Mouse (Mus musculus) thymus, postnatal 0 days (tissue): ENCODE measurements around the gene Aifm2. TPM values are rescaled to one million over a fixed set of nuclear protein-coding genes. Genes with fewer than 3 reads are reported as not detected.

Experiments used
- DNase-seq: peaks from one replicate; pipeline ENCODE4 v3.0.0-alpha.2; 2015; ENCODE audit warnings: low spot score
- polyA plus RNA-seq: library from polyadenylated mRNA; unstranded; fragments of >200 nt; fragmentation: Nextera tagmentation; extraction: Ambion mirVana; gene quantifications from 2 replicates; pipeline ENCODE4 v1.2.1, GENCODE M21; 2015

The Aifm2 gene
- polyA plus RNA-seq = 3.8 TPM in 2 replicates

DNA sequence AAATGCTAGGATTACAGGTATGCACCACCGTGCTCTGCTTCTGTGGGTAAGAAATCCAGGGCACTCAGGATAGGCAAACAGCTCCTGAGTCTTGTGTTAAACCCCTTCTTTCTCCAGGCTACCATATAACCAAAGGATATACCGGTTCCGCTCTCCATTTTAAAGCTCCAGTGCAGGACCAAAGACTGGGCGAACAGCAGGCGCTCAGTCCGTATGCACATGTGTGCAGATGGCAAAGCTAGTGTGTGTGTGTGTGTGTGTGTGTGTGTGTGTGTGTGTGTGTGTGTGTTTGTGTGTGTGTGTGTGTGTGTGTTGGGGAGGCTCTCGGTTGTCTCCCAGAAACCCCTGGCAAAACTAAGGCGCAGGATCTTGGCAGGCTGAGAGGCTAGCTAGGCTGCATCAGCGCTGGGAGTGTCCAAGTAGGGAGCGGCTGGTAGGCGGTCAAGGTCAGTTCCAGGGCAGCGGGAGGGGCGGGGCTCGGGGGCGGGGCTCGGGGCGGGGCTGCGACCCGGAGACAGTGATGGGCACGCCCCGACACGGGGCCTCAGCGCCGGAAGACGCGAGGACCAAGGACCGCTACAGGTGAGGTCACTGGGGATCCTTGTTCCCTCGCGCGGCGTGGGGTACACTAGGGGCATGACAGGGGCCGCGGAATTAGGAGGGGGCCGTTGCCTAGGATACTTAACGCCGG, at the start of gene Aifm2:
Aifm2 (plus strand) TSS at position 493 of the 691 bp plus-strand sequence.
- DNase-seq = peak; percentile 9

DNA sequence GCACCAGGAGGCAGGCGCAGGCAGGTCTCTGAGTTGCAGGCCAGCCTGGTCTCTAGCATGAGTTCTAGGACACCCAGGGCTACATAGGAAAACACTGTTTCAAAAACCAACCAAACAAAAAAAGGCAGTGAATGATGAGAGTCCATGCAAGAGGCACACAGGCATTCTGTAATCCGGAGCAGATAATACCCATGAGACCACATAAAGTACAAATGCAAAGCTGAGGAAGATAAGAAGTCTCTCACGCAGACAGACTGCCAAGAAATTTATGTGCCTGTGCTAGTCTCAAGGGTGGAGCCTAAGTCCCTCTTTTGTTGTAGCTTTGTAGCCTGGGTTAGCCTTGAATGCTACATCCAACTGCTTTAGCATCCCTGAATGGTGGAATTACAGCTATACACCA, 49.4 kb upstream of the Aifm2 start:
- DNase-seq = no peak

DNA sequence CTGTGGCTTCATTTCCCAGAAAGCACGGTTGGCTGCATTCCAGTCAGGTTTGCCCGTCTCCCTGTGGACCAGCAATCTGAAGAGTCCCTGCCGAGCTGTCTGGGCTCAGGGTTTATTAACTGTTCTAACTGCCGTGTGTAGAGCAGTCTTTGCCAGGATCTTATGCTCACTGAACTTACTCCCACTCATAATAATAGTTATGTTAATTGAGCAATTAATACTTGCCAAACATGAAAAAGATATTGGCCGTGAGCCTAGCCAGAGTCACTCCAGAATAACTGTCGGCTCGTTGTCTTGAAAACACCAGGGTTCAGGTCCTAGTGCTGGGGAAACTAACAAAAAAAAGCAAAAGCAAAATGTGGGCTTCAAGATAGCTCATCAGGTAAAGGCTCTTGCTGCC, 45.8 kb upstream of the Aifm2 start:
- DNase-seq = no peak

DNA sequence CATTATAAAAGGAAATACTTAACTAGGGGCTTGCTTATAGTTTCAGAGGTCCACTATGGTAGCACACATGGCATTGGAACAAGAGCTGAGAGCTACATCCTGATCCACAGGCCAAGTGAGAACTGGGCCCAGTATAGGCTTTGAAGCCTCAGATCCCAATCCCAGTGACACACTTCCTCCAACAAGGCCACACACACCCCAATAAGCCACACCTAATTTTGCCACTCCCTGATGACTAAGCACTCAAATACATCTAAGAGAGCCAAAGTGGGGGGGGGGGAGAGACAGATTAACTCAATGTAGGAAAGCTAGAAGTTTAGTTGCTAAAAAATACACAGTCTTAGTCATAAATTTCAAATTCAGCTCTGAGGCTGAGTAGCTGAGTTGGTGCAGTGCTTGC, 45.2 kb upstream of the Aifm2 start:
- DNase-seq = no peak

DNA sequence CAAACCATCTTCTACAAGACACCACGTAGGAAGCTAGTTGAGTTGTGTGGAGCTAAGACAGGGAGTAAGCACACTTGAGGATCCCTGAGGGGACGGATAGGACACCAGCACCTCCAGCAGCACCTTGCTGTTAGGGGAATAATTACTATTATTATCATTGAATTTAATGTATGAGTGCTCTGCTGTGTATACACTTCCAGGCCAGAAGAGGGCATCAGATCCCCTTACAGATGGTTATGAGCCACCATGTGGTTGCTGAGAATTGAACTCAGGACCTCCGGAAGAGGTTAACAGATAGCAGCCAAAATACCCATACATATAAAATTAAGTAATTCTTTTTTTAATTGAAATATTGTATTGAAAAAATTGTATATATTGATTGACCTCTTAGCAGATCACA, 44.3 kb upstream of the Aifm2 start:
- no peak for DNase-seq

DNA sequence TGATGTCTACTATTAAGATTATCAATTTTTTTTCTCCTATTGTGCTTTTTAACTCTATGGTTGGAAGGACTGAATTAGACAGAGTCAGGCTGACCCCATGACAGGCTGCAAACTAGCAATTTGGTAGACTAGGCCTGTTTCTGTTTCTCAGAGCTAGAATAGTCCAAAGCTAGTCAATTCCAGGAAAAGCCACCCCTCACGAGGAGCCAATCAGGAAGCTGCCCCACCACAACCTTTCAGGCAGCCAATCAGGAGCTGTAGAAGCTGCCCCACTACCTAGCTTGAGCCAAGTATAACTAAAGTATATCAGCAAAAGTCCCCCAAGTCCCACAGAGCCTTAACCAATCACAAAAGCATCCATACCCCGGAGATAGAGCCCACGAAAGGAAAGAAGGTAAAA, 39.1 kb upstream of the Aifm2 start:
- DNase-seq = peak; percentile 34

DNA sequence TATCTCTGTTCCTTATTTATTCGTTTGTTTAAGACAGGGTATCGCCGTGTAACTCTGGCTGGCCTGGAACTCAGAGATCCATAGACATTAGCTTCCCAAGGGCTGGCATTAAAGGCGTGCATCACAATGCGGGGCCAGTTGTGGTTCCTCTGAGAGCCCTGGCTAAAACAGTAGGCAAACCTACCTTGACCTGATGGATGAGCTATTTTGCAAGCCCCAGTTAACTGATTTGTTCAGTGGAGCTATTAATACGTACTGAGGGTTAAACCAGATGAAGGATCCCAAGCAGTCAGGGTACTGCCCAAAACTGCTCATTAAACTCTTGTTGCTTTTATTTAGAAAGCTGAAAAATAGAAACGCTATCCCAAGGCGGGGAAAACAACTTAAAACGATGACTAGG, 35.5 kb upstream of the Aifm2 start:
- no peak for DNase-seq

DNA sequence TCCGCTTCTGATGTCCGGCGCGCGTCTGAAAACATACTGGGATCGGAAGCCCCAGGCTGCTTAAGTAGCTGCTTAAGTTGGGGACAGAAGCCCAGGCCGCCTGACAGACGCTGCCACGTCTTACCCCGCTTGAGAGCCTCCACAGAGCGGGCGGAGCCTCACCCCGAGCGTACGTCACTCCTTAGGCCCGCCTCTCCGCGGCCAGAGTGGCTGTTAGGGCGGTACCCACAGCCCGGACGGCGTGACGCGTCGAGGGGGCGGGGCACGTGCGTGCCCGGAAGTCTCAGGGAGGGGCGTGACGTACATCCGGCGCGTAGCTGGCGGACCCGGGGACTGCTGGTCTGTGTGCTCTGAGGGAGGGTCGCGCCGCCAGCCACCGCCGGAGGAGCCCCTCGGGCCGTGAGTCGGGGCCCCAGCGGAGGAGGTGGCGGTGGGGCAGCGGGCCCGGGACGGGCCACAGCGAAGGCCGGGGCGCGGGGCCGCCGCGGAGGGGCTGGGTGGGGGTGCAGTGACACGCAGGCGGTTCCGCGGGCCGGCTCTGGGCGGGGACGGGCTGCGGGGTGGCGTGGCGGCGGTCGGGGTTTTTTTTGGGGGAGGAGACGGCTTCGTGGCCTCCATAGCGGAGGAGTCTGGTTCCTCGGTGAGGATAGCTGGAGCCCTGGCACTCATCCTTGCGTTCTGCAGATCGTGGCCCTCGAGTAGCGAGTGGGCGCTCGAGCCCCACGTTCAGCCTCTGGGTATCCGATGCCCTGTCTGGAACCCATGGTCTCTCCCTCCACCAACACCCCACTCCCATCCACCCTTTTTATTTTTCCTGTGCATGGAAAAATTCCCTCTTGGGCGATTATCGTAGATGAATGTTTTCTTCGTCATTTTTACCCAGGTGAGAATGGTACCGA, 34.8 kb upstream of the Aifm2 start, which contains the start of gene Sar1a:
Sar1a (plus strand) TSS at position 285 of the 899 bp plus-strand sequence.
- peak; percentile 98 for DNase-seq

DNA sequence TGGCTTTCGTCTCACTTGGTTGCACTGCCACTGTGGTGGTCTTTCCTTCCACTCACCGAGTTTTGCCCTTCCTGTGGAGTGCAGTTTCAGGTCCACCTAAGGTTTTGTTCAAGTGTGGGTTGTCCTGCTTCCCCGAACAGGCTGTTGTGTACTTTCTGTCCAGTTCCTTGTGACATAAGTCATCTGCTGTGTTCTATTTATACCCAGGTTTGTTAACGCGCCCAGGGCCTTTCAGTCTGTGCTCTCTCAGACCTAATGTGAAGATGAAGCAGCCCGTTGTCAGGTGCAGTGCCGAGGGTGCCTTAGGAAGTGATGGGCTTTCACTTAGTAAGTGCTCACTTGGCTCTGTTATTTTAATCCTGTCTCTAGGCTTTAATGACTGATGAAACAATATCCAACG, 25.7 kb upstream of the Aifm2 start:
- no peak for DNase-seq

DNA sequence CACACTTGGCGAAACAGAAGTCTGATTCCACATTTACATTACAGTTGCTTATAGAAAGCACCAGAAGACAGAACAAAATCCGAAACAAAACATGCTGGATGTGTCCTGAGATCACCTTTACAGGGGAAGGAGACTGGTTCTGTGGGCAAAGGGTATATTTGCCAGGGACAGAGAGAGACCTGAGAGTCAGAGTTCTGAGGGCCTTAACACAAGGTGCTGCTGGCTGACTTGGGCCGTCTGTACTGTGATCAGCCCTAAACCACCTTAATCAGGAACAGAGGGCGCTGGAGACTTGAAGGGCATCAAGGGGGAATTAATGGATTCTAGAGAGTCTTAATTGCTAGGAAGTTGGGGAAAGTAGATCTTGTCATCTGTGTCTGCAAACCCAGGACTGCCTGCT, 21.5 kb upstream of the Aifm2 start:
- no peak for DNase-seq

DNA sequence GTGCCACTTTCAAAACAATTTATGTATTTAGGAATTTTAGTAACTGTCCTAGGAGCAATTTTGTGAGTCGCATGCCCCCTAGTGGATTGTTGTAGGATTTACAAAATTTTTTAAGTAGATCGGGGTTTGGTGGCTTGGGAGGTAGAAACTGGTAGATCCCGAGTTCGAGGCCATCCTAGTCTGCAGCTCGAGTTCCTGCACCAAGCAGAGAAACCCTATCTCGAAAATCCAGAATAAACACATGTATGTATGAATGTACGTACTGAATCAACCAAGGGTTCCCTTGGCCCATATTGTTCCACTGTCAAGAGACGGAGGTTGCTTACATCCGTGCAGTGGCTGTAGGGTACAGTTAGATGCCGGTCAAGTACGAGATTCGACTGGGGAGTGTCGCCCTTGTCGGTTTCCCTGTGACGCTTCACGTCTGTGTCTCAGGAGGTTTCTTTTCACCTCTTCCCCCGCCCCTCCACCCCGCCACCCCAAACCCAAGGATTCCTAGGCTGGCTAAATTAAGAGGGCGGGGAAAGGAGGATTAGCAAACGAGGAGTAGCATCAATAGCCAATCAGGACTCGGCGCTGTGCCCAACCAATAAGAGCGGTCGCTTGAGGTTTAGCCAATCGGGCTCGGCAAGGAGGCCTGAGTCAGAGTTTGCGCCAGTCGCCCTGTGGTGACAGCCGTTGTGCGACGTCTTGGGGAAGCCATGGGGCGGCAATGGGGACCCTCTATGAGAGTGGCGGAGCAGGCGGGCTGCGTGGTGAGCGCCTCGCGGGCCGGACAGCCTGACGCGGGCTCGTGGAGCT, 20.0 kb upstream of the Aifm2 start, which contains the start of gene Tysnd1:
Tysnd1 (plus strand) TSS at position 645 of the 801 bp plus-strand sequence.
- DNase-seq = peak; percentile 96

DNA sequence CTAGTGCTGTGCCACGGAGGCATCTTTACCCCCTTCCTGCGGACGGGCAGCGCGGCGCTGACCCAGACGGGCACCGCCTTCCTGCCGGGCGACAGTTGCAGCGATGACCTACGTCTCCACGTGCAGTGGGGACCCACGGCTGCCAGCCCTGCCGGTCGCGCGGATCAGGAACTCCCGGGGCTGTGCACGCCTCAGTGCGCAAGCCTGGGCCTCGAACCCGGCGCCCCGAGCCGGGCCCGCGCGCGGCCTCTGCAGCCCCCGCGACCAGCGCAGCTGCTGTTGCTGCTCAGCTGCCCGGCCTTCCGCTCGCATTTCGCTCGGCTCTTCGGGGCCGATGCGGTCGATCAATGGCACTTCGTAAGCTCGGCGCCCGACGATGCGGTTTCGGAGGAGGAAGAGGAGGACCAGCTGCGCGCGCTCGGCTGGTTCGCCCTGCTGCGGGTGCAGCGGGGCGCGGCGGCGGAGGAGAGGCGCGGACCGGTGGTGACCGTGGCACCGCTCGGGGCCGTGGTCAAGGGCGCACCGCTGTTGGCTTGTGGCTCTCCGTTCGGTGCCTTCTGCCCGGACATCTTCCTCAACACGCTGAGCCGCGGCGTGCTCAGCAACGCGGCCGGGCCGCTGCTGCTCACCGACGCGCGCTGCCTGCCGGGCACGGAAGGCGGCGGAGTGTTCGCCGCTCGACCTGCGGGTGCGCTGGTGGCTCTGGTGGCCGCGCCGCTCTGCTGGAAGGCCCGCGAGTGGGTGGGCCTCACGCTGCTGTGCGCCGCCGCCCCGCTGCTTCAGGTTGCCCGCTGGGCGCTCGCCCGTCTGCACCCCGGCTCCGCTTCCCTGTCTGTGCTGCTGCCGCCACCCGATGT, 19.1 kb upstream of the Aifm2 start:
- peak; percentile 56 for DNase-seq

DNA sequence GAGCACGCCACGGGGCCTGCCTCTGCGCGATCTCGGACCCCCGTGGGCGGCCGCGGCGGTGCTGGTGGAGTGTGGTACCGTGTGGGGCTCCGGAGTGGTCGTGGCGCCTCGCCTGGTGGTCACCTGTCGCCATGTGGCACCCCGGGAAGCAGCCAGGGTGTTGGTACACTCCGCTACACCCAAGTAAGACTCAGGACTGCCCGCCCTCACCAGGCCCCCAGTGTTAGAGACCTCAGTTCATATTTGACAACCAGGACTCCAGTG, 18.6 kb upstream of the Aifm2 start:
- DNase-seq = no peak

DNA sequence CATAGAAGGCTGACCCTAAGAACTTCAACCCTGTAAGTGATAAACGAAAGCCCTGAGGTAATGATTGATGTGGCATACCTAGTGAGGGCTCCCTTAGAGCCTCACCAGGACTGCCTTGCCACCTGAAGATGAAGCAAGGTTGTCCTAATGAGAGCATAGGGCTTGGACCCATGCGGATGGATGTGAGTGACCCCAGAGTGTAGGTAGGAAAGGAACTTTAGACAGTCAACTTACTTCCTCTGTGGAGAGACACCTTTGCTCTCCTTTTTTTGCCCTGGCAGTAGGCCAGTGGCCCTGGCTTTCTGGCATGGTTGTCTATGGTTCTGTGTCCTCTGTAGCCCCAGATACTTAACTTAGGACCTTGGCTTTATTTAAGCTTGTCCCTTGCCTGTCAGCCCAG, 18.0 kb upstream of the Aifm2 start:
- no peak for DNase-seq

DNA sequence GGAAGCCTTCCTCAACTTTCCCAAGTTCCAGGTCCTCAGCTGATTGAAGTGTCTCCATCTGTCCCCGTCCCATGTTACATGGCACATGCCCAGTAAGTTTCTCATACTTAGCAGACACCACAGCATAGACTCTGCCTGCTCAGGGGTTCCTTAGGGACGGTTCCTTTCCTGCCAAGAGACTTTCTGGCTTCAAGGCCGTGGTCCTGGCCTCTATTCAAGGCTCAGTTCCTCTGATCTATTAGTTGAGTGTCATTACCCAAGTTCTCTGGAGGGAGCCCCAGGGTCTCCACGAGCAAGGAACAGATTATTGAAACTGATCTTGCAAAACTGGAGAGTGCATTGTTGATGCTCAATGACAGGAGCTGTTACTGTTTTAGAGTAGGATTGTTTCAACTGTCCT, 10.4 kb upstream of the Aifm2 start:
- no peak for DNase-seq

DNA sequence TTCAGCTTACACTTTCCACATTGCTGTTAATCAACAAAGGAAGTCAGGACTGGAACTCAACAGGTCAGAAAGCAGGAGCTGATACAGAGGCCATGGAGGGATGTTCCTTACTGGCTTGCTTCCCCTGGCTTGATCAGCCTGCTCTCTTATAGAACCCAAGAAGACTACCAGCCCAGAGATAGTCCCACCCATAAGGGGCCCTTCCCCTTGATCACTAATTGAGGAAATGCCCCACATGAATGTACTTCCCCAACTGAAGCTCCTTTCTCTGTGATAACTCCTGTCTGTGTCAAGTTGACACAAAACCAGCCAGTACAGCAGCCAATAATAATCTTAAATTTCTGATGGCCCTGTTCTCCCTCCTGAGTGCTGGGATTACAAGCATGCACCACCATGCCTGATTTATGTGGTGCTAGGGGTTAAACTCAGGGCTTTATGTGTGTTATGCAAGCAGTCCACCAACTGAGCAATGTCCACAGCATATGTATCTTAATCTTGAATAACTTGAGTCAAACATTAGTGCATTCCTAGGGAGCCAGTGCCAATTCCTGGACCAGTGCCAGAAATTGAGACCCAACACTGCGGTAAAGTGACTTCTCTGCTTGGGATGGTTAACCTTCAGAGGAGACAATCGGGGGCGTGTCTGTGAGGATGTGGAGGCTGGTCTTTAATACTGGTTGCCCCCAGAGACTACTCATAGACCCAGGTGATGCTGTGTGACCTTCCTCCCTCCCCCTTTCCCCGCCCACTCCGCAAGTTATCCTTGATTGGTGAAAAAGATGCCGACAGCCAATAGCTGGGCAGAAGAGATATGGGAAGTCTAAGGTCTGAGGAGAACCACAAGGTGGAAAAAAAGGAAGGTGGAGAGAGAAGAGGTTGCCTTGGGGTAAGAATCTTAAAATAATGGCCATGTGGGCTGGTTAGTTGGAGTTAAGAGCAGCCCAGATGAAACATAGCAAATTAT, 8.4 kb upstream of the Aifm2 start:
- DNase-seq = no peak

DNA sequence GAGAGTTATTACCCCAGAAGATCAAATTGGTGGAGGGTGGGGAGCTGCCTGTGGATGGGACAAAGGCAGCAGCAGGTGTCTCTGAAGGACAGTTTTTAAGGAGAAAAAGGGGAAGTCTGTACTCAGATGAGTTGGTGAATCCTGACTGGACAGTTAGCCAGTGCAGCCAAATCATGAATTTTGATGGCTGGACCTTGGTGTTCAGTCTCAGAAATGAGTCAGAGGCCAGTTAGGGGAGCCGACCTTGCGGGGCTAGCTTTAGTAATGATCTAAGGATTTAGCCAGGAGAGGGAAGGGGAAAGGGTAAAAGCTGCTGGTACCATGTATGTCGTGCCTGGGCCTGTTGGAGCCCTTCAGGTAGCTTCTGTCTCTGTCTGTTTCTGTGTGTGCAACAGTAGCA, 1.5 kb upstream of the Aifm2 start:
- DNase-seq = no peak

DNA sequence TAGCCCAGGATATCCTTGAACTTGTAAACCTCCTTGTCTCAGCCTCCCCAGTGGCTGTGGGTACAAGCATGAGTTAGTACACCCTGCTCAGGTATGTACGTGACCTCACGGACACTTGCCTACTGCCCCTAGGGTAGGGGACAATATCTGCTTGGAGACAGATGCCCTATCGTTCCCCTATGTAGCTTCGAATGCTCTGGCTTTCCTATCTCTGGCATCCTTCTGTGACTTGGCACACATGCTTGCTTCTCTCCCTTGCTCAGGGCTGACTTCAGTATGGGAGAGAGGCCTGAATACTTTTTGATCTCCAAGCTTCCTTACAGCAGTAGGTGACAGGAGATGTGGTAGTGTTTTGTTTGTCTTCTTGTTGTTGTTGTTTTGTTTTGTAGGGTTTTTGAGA, 917 bp upstream of the Aifm2 start:
- no peak for DNase-seq

DNA sequence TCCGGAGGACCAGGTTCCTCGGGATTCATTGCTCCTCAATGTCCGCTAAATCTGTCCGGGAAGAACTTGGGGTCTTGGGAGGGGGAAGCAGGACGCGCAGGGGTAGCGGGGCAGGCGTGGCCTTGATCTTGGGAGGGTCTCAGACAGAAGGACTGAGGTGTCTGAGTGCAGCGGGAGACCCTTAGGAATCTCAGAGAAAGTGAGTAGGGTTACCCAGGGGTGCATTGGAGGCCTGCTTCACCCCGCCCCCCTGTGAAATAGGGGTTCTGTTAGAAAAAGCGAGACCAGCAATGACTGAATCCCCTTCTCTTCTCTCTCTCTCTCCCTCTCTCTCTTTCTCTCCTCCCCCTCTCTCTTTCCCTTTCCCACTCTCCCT, 387 bp downstream of the Aifm2 start:
- DNase-seq = no peak
